Mouse (Mus musculus) ES-E14 (cell line): ENCODE measurements around the gene Naa38. TPM values are rescaled to one million over a fixed set of nuclear protein-coding genes. Genes with fewer than 3 reads are reported as not detected.

Source experiments
- DNase-seq: peaks from one replicate; pipeline ENCODE4 v3.0.0-alpha.2; 2013; ENCODE audit warnings: low read depth, low spot score
- H3K27ac ChIP-seq: 2 replicates; pipeline ENCODE4 v1.5.1; 2012; ENCODE audit warnings: low read depth, mild to moderate bottlenecking, low read length, moderate library complexity, mixed read lengths; ENCODE audit not compliant: poor library complexity, insufficient read depth, severe bottlenecking
- H3K36me3 ChIP-seq: 2 replicates; pipeline ENCODE4 v1.6.1; 2012; ENCODE audit warnings: mild to moderate bottlenecking, low read length, moderate library complexity, mixed read lengths; ENCODE audit not compliant: control insufficient read depth, poor library complexity, insufficient read depth, severe bottlenecking
- H3K4me1 ChIP-seq, 2 experiments: fragments of 150-350 bp in 1 of 2; sonication (generic) in 1 of 2; 2 replicates each; pipeline ENCODE4 v1.6.1; 2012; ENCODE audit warnings: low read length in 2 of 2, mild to moderate bottlenecking in 1 of 2, mixed read lengths in 1 of 2; ENCODE audit not compliant: control insufficient read depth in 2 of 2, insufficient read depth in 2 of 2, poor library complexity in 1 of 2
- H3K4me3 ChIP-seq, 2 experiments: fragments of 150-350 bp in 1 of 2; sonication (generic) in 1 of 2; 2 replicates each; pipeline ENCODE4 v1.5.1; 2012; ENCODE audit warnings: low read length in 2 of 2, low read depth in 1 of 2, mild to moderate bottlenecking in 1 of 2, mixed read lengths in 1 of 2; ENCODE audit not compliant: insufficient read depth in 1 of 2, poor library complexity in 1 of 2, severe bottlenecking in 1 of 2
- H3K9ac ChIP-seq: 2 replicates; pipeline ENCODE4 v1.6.1; 2012; ENCODE audit warnings: low read depth, mild to moderate bottlenecking, low read length, mixed read lengths; ENCODE audit not compliant: poor library complexity, insufficient read depth, severe bottlenecking
- H3K9me3 ChIP-seq: fragments of 150-350 bp; sonication (generic); 2 replicates; pipeline ENCODE4 v1.6.1; 2012; ENCODE audit warnings: low read depth, mild to moderate bottlenecking, low read length; ENCODE audit not compliant: control insufficient read depth, insufficient read depth
- CHD2 ChIP-seq: IDR thresholded peaks from 2 replicates; pipeline ENCODE4 v1.6.1; 2014; ENCODE audit warnings: mild to moderate bottlenecking, low read depth, low read length, inconsistent platforms
- HCFC1 ChIP-seq: IDR thresholded peaks from 2 replicates; pipeline ENCODE4 v1.6.1; 2012; ENCODE audit warnings: low read length, inconsistent platforms, borderline replicate concordance; ENCODE audit not compliant: insufficient read depth
- MAFK ChIP-seq: IDR thresholded peaks from 2 replicates; pipeline ENCODE4 v1.6.1; 2014; ENCODE audit warnings: mild to moderate bottlenecking, low read depth, low read length, inconsistent platforms; ENCODE audit not compliant: insufficient read depth
- ZC3H11A ChIP-seq: IDR thresholded peaks from 2 replicates; pipeline ENCODE4 v1.6.1; 2012; ENCODE audit warnings: low read depth, mild to moderate bottlenecking, inconsistent platforms, low read length, borderline replicate concordance
- ZNF384 ChIP-seq: IDR thresholded peaks from 2 replicates; pipeline ENCODE4 v1.6.1; 2012; ENCODE audit warnings: low read depth, low read length, inconsistent platforms
- in situ Hi-C, 2 experiments: fragments of 600-800 bp; cut with MboI; formaldehyde crosslinking; loops; one replicate each; pipeline ENCODE4 v1.15.1; 2025; ENCODE audit warnings: low sequenced_read_pairs in 2 of 2, inconsistent platforms in 1 of 2; ENCODE audit not compliant: unreplicated experiment in 2 of 2
- total RNA-seq: library from RNA; depleted of rRNA; stranded (reverse); fragments of 300-350 nt; gene quantifications from 2 replicates; pipeline ENCODE4 v1.2.3, GENCODE M21; 2012

Gene Naa38
- total RNA-seq, 1 experiment, result 202 TPM

GRCm38 (mm10) chr11:69415327-69415667 is 20.0 kb downstream of the Naa38 start:
- in situ Hi-C loops, result no loop called here
- H3K9me3 ChIP-seq, result no peaks in the 10 kb centered on the region
- no peak for TF ChIP-seq ZC3H11A
- no peak for TF ChIP-seq HCFC1
- no peak for TF ChIP-seq CHD2
- TF ChIP-seq ZNF384, result no peak
- no peak for TF ChIP-seq MAFK
- peaks cover 7 to 31% of the 10 kb centered on the region in 2 experiments for H3K4me1 ChIP-seq
- peak overlapping the region; percentile 56 for H3K9ac ChIP-seq
- peak overlapping the region; percentile 61 for H3K27ac ChIP-seq
- peak overlapping the region; percentile 61 to 74 for H3K4me3 ChIP-seq
- H3K36me3 ChIP-seq, result no peaks in the 10 kb centered on the region
- no peak for DNase-seq

DNA sequence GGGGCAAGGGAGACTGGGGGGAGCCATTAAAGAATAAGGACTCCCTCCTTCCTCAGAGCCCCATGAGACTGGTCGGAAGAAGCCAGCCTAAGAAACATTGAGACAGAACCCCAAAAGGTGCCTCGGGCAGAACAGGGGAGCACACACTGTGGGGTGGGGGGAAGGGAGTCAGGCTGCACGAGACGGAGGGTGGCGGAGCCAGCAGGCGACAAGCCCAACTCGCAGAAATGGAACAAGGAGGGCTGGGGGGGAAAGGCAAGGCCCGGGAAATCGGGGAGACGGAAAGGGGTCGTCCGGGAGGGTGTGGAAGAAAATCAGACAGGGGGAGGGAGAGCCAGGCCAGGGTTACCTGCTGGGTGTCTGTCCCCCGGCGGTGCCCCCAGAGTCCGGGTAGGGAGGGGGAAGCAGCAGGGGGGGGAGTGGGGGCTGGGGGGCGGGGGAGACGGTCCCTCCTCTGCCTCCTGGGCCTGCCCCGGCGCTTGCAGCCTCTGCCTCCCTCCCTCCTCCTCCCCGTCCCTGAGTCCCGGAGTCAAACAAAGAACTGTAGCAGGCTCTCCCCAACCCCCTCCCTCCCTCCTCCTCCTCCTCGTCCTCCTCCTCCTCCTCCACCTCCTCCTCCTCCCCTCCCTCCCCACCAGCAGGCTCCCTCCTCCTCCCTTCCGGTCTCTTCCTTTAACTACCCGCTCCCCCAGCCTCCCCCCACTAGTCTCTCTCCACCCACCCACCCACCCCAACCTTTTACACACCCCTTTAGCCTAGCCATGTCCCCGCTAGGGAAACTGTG is 20.6 kb downstream of the Naa38 start:
- TF ChIP-seq MAFK (no peak), ZC3H11A (no peak), CHD2 (no peak), HCFC1 (no peak)
- Histone ChIP-seq H3K9me3 (no peaks in the 10 kb centered on the region), H3K27ac (peak overlapping the region; percentile 61), H3K36me3 (no peaks in the 10 kb centered on the region), H3K9ac (peak overlapping the region; percentile 56), H3K4me3 (peak overlapping the region; percentile 61 to 74), H3K4me1 (peaks cover 10 to 32% of the 10 kb centered on the region in 2 experiments)
- in situ Hi-C loops, result no loop called here
- no peak for DNase-seq

GRCm38 (mm10) chr11:69416509-69416908 is 21.2 kb downstream of the Naa38 start:
- Histone ChIP-seq H3K9me3 (no peaks in the 10 kb centered on the region), H3K4me1 (peaks cover 10 to 39% of the 10 kb centered on the region in 2 experiments), H3K27ac (no peak overlapping the region; the same call in 1 of the 2 replicates), H3K36me3 (no peaks in the 10 kb centered on the region), H3K4me3 (peak overlapping the region; percentile 11 to 56), H3K9ac (no peak overlapping the region)
- in situ Hi-C loops, result no loop called here
- DNase-seq, result no peak
- TF ChIP-seq HCFC1, result no peak
- no peak for TF ChIP-seq CHD2
- TF ChIP-seq ZC3H11A, result no peak
- no peak for TF ChIP-seq MAFK
- no peak for TF ChIP-seq ZNF384

GRCm38 (mm10) chr11:69416921-69417448 is 21.7 kb downstream of the Naa38 start:
- no peak for TF ChIP-seq MAFK
- no peak for TF ChIP-seq ZC3H11A
- no peak for TF ChIP-seq HCFC1
- no peak for TF ChIP-seq ZNF384
- no peak for TF ChIP-seq CHD2
- H3K4me3 ChIP-seq, result peak overlapping the region; percentile 56 to 71
- no peaks in the 10 kb centered on the region for H3K36me3 ChIP-seq
- peak overlapping the region; percentile 54 for H3K27ac ChIP-seq
- DNase-seq, result no peak
- H3K4me1 ChIP-seq, result peaks cover 10 to 36% of the 10 kb centered on the region in 2 experiments
- no peaks in the 10 kb centered on the region for H3K9me3 ChIP-seq
- in situ Hi-C loops, result no loop called here
- peak overlapping the region; percentile 8; the same call in 1 of the 2 replicates for H3K9ac ChIP-seq
